Mouse (Mus musculus) thymus, adult 18-20 months (tissue): Measurements from ENCODE around the gene Mgll.

Source experiments
- DNase-seq, 2 experiments: peaks; one replicate each; pipeline ENCODE4 v3.0.0; 2022; ENCODE audit warnings: mixed read lengths in 2 of 2

Mgll gene

DNA sequence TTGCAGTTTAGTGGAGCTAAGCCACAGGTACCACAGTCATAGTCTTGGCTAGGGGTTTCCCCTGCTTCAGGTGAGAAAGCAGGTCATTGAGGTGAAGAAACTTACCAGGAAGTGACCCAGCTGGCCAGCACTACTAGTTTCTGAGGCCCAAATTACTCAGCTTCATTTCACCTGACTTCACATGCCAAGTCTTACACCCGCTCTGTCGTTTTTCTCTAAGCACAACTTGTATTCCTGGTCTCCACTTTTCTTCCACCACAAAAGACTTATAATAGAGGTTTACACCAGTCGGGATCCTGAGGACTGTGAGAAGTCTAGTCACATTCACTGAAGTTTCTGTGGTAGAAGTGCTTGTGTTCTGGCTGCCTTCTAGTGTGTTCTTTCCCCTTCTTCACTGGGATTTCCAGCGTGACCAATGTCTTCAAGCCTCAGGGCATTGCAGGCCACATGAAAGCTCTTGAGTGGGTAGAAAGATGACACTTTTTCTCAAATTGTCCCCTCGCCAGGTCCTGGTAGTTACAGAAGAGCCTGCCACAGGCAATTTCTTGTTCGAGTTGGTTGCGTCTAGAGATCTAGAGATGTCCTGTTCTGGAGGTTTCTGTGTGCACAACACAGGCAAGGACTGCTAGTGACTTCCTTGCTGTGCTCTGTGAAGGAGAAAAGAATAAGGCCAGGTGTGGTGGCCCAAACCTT is 6.0 kb upstream of the Mgll start:
- DNase-seq = no peak

DNA sequence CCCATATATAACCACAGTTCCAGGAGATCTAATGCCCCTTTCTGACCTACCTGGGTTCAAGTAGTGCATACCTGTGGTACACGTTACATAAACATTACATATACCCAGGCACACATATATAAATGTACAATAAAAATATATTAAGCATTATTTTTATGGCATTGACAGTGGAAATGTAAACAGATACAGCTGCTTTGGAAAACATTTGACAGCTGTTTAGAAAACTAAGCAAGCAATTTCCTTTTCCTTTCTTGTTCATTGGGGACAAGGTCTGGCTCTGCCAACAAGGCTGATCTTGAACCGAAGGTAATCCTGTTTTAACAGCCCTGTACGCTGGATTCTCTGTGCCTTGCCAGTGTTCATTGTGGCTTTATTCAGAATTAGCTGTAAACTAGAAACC is 3.2 kb upstream of the Mgll start:
- no peak for DNase-seq

- no peak for DNase-seq
Measured at GRCm38 (mm10) chr6:88722906-88723305, 1.3 kb upstream of the Mgll start.

- DNase-seq = no peak
Measured at GRCm38 (mm10) chr6:88723806-88724312, 353 bp upstream of the Mgll start.

DNA sequence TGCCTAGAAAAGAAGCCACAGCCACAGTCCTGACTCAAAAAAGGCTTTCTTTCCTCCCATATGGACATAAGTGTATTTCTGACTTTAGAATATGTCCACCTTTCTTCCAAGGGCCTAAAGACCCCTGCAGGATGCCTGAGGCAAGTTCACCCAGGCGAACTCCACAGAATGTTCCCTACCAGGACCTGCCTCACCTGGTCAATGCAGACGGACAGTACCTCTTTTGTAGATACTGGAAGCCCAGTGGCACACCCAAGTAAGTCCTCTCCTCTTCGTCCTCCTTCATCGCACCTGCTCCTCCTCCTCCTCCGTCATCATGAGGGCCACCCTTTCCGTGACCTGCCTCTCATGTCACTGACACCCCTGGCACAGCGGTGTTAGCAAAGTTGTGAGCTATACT is 1.4 kb downstream of the Mgll start:
- no peak for DNase-seq

- DNase-seq = no peak
Measured at GRCm38 (mm10) chr6:88726252-88727211, 2.3 kb downstream of the Mgll start.

DNA sequence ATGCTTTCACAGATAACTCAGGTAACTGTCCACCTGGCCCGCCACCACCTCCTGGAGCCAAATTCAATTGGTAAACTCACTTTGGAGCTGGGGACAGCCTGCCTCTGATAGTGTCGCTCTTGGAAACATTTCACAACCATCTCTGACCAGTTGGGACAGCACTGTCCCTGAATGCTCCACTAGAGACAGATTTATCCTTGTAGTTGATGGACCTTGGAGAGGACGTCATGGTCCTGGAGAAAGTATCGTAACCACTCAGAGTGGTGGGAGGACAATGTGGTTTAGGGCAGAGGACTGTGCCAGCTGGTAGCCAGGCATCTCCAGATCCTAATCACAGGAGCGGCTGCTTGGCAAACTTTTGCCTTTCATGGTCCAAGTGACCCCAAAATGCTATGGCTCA is 3.3 kb downstream of the Mgll start:
- no peak for DNase-seq

DNA sequence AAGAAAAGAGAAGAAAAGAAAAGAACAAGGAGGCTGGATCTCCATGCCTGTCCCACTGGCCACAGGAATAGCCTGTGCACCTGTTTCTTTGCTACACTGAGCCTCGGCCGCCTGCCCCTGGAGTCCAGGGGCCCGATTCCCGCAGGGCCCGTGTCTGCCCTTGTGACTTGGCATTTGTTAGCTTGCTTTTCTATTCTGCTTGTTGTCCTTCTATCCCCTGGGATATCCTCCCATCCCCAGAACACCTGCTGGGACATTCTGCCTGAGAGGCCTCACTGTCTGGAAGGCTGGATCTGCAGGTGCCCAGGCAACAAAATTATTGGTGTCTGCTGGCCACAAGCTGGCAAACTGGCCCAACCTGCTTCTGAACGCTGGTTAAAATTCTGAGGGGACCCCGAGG is 3.8 kb downstream of the Mgll start:
- no peak for DNase-seq

DNA sequence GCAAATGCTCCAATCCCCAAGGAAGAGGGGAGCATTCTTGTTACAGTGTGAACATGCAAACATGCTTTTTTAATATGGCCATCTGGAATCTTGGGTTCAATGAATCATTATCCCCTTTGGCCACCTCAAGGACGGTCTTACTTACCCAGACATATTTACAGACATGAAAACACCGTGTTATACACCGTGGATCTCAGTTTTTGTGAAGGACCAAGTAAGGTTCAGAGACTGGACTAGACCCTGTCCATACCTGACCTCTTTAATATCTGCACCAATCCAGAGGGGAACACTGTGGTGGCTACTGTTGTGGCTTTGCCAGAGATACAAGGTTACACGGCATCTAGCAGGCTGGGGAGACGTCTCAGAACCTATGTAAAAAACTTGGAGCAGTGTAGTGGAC is 4.3 kb downstream of the Mgll start:
- no peak for DNase-seq

DNA sequence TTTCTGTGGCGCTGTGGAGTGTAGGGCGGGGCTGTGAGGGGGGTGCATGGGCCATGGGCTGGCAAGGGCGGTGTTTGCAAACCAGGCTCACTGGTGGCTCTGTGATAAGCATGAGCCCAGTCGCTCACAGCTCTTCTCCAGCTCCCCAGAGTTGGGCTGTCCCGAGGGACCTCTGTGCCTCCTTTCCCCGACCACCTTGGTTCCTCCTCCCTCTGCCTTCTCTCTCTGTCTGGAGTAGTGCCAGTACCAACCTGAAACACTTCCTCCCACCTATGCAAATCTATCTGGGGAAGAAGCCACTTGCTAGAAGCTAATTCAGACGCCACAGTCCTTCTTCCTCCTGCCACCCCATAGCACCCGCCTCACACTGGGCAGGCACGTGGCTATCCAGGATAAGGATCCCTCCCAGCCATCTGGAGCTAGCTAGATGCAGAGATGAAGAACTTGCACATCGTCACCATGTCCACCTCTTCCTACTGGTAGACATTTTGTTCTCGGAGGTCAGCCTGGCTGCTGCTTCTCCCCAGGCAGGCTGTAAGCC is 7.1 kb downstream of the Mgll start:
- DNase-seq = no peak

DNA sequence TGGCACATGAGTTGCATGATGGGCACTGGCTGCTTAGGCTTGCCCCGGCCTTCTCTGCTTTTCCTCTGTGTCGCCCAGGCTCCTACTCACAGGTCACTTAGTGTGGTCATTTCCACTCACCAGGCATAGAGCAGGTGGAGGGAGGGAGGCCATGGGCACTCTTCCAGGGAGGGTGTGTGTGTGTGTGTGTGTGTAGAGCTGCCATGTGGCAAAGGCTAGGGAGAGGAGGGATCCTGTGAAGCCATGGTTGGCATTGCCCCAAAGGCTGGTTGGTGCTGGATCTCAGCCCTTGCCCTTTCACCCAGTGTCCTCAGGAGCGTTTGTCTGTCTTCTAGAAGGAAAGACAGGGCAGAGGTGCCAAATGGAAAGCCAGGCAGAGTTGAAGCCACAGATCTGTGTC is 7.8 kb downstream of the Mgll start:
- DNase-seq = no peak

DNA sequence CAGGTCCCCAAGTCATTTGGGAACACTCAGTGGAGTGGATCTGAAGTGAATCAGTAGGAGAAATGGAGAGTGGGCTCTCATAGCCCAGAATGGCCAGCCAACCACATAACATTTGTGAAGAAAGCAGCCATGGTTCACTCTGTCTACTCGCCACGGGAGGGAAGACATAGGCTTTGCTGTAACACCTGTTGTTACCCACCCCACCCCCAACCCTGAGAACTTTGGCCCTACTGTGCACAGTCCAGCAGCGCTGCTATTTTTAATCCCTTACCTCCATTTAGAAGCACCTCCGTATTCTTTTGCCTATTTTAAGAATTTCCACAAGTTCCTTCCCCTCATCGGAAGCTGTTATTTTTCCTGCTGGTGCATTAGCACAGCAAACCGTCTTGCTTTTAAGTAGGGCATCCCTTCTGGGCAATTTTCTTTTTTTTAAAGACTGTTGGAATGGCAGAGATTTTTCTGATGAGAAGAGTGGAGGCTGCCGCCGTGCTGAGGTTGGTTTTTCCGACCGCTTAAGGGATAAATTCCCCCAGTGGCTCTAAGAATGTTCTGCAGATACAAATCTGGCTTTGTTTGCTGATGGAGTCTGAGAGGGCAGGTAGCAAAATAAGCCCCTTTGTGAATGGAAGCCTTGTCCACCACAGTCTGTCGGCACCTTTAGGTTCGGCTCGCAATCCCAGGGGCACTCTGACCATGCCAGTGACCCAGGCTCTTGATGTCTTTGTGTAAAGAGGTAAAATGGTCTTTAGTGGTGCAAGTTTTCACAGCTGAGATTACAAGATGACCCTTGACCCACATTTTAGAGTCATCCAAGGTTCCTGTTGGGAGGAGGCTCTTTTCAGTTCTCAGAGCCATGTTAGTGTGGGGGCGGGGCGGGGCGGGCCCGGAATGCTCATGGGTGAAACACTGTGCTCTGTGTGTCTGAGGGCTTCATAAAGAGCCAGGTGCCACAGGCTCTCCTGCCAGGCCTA is 8.7 kb downstream of the Mgll start:
- no peak for DNase-seq

DNA sequence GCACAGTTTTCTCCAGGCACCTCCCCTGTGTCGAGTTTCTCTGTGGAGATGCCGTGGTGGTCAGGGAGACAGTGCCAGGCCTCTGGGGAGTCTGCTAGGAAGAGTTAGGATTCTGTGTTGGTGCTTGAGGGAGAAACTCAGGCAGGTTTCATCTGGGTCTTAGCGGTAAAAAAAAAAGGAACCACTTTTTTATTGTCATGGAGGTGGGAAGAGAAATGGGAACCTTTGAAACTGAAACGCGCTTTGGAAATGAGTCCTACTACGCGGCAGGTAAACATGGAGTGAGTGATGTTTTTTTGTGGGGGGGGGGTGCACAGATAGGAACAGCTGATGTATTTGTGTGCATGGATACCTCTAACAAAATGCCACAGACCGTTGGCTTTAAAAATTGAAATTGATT is 12.1 kb downstream of the Mgll start:
- DNase-seq = no peak

DNA sequence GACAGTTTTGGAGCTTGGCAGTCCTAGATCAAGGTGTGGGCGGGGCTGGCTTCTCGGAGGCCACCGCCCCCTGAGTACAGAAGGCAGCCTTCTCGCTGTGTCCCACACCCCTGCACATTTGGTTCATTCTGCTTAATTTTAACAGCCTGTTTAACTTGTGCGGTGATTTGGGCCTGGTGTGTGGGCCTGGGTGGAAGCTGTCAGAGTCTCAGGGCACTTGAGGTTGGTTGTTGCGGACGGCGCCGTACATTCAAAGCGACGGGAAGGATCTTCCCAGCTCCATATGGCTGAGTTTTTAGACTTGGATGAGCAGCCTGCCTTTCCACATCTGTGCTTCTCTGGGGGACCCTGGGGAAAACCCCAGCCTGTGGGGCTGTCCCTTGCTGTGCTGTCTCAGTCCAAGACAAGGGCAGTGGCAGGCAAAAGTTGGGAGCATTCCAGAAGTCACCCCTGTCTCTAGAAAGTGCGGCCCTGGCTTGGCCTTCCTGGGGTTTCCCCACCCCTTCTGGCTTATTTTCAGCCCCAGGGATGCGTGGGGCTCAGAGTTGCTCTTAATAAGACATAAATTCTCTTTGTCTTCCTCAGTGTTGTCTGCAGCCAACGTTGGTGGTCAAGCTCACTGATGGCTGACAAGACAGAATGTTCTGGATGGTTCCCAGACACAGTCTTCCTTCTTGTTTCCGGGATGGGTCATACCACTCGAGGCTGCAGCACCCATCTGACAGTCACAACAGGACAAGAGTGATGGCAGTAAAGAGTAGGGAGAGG is 12.7 kb downstream of the Mgll start:
- no peak for DNase-seq

DNA sequence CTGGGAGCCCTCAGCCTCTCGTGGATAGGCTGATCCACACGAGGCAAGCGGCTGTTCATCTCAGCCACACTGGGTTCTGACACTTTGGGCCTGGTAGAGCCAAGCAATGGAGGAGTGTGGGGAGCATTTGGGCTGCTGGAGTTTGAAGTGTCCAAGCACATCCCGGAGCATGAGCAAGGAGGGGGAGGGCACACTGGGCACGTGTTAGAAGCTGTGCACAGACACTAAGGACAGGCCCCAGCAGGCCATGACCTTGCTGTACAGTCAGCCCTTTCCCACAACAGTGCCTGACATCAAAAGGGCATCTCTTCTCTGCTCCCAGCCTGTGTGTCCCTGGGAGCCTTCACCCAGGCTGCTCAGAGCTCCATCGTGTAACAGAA is 13.3 kb downstream of the Mgll start:
- DNase-seq = no peak

DNA sequence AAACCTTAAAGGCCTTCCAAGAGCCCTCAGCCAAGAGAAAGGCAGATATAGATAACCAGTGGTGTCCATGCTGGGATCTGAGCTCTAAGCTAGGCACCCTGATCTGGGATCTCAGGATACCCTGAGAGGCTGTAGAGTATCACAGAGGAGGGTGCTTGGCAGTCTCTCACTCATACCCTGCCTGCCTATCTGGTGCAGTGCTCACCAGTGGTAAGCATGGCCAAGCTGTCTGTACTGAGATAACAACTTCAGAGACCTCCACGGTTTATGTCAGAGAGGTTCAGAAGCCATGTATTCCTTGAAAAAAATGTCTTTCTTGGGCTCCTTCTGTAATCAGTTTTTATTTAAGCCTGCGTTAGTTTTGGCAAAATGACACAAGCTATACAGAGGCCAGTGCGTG is 16.8 kb downstream of the Mgll start:
- DNase-seq = no peak

DNA sequence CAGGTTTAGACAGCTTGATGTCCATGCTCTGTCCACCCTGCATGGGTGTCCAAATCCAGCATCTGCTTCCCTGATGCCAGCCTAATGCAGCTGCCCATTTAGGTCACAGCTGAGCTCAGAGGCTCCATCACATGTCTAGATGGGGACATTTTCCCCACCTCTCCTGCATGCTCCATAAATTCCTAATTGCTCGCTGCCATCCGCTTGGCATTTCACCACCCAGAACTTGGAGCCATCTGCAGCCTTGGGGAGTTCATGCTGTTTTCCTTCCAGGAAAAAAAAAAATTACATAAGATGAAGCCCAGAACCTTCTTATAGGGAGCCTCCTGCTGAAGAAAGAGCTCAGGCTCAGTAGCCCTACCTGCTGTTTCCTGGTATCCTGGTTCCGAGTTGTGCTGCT is 17.6 kb downstream of the Mgll start:
- DNase-seq = no peak

GRCm38 (mm10) chr6:88742286-88743011 is 18.2 kb downstream of the Mgll start:
- DNase-seq = no peak

DNA sequence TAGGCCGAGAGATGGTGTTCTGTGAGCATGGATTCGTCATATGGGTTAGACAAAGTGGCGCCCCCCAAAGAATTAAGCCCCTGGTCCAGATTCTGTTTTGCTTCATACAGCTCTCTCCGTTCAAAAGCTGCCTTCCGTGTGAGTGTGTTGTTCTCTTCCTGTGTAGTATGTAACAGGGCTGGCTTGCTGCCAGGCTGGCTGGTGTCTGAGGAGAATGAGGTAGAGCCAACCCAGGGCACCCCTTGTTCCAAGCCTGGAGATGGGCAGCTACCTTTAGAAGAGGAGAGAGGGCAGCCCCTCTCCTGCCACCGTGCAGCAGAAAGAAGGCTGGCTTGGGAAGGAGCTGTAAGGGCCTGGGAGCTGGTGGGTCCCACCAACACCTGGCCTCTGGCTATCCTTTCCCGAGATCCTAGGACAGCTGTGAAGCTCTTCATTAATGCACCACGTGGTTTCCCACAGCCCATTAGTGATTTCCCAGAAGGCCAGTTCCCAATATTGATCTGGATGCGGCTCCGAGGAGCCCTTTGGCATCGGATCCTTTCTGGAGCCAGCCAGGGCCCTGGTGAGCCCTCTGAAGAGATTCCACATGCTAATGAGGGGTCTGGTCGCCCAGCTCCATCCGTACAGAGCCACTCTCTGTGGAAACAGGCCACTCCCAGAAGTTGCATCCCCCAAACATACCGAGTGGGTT is 19.5 kb downstream of the Mgll start:
- no peak for DNase-seq

- DNase-seq = no peak
Measured at GRCm38 (mm10) chr6:88745027-88745426, 20.8 kb downstream of the Mgll start.
